Mouse (Mus musculus): Measurements from ENCODE around the gene Robo1.

The Robo1 gene

GRCm38 (mm10) chr16:72678947-72679558, 370.9 kb downstream of the Robo1 start:
- ATAC-seq (ENCODE audit: low TSS enrichment) = no peak

GRCm38 (mm10) chr16:72685604-72686479, 377.7 kb downstream of the Robo1 start:
- no peak for ATAC-seq (ENCODE audit: low TSS enrichment)

DNA sequence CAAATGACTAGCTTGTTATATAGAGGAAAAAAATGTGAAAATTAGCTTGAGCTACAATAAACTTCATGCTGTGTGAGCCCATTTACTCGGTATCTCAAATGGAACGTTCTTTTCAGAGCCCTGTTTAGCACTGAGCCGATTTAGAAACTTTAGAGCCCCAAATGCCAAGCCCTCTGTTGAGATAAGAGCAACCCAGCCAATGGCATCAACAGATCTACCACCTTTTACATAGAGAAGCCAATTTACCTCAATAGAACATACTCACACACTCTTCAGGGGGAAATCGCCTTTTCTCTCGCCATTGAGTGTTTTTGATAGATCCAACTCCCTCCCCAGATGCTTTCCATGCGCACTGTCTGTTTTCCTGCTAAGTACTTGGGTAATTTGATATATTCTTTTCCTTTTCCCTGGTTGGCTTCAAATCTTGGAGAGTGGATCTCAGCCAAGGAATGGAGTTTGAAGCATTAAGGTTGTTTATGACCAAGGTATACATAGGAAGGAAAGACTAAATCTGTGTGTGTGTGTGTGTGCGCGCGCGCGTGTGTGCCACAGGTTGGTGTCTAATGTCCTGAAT, 378.5 kb downstream of the Robo1 start:
- no peak for ATAC-seq (ENCODE audit: low TSS enrichment)

- no peak for ATAC-seq (ENCODE audit: low TSS enrichment)
Observed at GRCm38 (mm10) chr16:72687651-72688050, 379.5 kb downstream of the Robo1 start.

GRCm38 (mm10) chr16:72688185-72688681, 380.1 kb downstream of the Robo1 start:
- ATAC-seq (ENCODE audit: low TSS enrichment) = no peak

DNA sequence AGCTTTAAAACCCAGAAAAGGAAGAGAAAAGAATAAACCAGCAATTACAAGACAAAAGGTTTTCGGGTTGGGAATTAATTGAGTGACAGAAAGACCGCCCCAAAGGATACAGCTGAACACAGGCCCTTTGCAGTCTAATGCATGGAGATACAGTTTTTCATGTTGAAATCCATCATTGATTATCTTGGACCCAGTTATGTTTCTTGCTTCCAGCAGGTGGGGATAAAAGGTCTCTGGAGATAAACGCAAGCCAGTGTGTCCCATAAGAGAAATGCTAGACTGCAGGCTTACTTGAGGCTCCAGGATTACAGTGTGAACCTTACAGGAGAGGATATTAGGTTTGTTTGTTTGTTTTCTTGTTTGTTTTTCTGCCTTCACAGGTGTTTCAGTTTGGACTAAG, 383.8 kb downstream of the Robo1 start:
- peak; percentile 86 for ATAC-seq (ENCODE audit: low TSS enrichment)

DNA sequence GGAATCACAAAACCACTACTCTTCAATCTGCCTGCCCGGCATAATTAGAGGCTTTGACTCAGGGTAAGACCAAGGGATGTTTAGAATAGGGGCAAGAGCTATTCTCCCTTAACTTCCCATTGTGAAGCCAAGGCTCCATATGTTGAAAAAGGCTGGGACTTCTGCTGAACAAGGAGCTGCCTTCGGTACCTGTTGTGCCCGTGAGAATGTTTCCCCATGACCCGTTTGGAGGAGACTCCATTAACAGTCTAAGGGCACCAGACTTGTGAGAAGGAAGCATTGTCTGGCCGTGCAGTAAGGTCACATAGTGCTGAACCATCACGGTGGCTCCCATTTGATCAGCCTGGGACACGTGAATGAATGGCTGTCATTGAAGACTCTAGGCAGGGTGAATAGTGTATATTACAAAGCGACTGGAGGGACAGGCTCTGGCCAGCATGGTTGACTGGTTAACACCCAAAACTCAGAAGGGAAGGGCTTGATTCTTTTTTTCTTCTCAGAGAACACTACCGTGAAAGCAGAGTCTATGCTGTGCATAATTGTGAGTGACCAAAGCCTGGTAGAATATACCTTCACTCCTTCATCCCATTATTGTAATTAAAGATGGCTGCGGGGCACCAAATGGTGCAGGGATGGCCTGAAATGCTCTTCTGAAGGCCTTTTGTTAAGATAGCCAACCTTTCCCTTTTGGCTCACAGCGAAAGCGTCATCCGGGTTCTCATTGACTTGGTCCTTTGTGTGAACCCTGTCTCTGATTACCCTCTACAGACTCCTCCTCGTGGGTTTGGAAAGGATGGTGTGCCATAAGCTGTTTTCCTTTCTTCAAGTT, 385.6 kb downstream of the Robo1 start:
- ATAC-seq (ENCODE audit: low TSS enrichment) = no peak

DNA sequence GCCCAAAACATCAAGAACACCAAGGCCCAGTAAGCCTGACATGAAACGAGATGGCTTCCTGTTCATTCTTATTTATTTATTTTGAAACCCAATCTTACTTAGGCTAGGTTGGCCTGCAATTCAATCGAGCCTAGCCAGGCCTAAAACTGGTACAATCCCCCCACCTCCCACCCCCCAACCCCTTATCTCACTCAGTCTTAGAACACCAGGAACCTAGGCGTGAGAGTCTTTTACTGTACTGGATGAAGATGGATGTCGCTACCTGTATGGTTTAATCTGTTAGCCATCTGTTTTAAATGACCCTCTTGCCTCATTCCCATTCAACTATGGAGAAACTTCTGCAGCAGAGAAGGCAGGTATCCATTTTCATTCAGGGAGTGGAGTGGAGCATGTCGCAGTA, 386.7 kb downstream of the Robo1 start:
- ATAC-seq (ENCODE audit: low TSS enrichment) = no peak

DNA sequence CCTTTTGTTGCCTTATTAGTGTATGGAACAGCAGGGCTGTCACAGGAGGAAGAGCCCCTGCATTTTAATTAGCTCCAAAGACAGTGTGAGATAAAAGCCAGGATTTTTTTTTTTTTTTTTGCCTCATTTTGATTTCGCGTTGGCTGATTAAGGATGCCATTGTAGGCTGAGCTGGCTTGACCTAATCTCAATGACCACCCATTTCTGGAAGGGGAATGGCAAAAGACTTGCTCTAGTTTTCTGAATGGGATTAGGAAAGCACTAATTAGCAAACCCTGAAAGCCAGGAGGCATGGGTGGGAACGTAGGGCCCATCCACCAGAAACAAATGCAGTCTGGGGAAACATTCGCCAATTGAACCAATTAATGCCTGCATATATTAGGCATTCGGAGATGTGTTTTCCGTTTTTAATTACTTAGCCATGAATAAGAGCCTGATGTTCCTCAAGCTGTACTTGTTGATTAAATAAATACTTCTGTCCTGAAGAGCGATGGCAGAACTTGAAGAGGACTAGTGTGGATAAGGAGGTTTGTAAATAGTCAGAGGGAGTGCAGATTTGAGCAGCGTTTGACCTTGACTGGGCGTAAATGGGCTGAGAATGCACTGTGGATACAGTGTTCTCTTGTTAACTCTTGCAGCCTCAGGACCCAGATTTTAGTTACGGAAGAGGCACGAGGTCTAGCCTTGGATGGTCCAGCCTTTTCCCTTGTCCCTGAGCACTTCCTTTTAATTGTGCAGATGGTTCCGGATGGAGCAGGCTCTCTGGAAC, 391.3 kb downstream of the Robo1 start:
- ATAC-seq (ENCODE audit: low TSS enrichment) = peak; percentile 72

- ATAC-seq (ENCODE audit: low TSS enrichment) = no peak
Observed at GRCm38 (mm10) chr16:72700297-72700696, 392.2 kb downstream of the Robo1 start.

- ATAC-seq (ENCODE audit: low TSS enrichment) = no peak
Observed at GRCm38 (mm10) chr16:72703486-72703885, 395.4 kb downstream of the Robo1 start.

DNA sequence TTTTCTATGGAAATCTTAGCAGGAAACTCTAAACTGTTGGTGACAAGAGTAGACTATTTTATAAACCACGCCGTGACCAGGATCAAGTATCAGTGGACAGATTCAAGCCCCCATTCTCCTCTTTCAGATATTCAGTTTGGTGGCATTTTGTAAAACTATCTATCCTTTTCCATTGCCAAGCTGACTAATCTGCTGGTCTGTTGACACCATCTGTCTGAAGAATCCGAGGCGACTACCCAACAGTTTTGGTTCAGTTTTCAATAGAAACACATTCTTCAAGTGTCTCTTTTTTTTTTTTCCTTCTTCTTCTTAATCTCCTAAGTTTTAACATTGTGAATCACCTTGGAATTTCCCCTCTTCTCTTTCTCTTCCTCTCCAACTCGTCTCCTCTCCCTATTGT, 397.7 kb downstream of the Robo1 start:
- no peak for ATAC-seq (ENCODE audit: low TSS enrichment)

- ATAC-seq (ENCODE audit: low TSS enrichment) = no peak
Observed at GRCm38 (mm10) chr16:72708526-72708925, 400.4 kb downstream of the Robo1 start.

DNA sequence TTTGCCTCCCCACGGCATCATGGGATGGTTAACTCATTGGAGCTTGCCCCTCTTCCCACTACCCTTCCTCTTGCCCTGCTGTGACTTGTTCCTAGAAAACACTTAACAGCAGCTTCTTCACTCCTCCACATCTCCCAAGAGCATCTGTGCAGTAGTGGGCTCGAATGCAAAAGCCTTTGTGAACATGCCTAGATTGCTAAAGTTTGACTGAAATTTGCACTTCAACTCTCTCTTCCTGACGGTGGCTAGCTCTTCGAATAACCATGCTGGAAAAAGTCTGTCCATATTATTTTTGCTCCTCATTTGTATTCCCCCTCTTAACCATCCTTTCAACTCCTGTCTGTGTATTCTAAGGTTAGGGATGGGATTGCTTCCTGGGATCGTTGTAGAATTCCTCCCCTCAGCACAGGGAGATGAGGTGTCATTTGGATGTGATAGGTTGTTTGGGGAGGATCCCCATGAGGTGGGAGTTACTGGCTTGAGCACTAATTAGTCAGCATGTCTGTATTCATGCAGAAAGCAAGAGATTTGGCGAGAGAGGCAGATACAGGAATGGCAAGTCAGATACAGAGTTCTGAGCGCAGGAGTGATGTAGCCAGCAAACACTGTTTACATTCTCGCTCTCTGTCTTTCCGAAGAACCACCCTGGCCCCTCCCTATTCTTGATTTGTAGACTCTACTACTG, 409.2 kb downstream of the Robo1 start:
- ATAC-seq (ENCODE audit: low TSS enrichment) = peak; percentile 88

- ATAC-seq (ENCODE audit: low TSS enrichment) = no peak
Observed at GRCm38 (mm10) chr16:72719063-72719462, 411.0 kb downstream of the Robo1 start.

GRCm38 (mm10) chr16:72720979-72721378, 412.9 kb downstream of the Robo1 start:
- ATAC-seq (ENCODE audit: low TSS enrichment) = no peak

- no peak for ATAC-seq (ENCODE audit: low TSS enrichment)
Observed at GRCm38 (mm10) chr16:72721713-72722481, 413.8 kb downstream of the Robo1 start.

DNA sequence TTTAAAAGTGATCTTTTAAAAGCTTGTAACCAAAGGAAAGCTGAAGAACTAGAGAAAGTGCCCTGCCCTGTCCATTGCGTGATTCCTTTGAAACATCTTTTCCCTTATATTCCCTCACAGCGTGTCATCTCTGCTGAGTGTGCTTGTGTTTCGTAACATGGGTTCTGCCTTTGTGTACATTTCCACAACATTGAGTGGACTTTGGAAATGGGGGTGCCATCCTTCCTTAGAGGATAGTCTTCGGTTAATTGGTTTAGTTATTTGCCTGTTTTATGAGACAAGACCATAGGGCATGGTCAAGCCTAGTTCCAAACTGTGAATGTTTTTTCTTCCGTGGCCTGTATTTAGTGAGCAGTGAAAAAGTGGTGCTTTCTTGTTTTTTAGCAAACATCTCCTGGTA, 426.1 kb downstream of the Robo1 start:
- ATAC-seq (ENCODE audit: low TSS enrichment) = no peak

DNA sequence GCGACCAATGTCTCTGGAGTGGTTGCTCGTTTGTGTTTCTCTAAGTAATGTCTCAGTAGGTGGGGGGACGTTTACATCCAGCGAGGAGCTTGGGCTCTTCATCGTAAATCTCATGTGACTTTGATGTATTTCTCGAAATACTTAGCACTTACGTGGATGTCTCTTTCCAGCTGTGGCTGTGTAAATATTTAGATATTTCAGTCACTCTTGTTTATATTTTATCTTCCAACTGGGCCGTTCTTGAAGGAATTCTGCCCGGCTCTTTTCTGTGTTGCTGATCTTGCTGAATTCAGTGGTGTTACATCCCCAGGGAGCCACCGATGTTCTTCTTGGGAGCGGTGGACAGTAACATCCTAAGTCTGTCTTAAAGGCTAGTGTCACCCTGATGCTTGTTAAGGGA, 427.1 kb downstream of the Robo1 start:
- no peak for ATAC-seq (ENCODE audit: low TSS enrichment)

GRCm38 (mm10) chr16:72735588-72735987, 427.5 kb downstream of the Robo1 start:
- no peak for ATAC-seq (ENCODE audit: low TSS enrichment)

Measured in frontal cortex, adult (tissue).